In the genomic region with DNA sequence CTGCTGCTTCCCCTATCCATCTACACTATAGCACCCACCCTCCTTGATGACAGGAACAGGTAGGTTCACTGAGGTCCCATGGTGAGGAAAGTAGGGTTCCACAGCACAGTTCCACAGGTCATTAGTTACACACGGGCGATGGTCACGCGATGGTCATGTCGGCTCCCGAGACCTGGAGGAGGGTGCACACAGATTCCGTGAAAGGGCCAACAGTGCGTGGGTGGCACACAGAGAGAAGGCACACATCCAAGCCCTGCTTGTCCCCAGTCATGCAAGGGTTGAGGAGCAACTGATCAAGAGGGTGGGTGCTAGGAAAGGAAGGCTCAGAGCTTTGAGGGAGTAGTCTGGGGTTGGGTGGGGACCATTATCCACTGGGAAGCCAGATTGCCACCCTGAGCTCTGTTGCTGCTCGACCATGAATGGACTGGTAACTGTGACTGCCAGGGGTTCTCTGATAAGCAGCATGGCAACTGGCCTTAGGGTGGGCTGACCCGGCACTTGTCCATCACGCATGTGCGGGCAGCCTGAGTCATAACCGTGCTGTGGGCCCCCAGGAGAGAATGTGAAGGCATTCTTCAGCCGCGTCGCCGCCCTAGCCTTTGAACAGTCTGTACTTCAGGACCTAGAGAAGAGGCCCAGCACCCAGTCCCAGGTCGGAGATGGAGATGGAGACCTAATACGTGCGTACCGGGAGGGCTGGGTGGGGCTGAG, we compare ENCODE assay signal across 23 mouse cellular contexts. TPM values are rescaled to one million over a fixed set of nuclear protein-coding genes. Genes with fewer than 3 reads are reported as not detected.
DNase-seq lines count a peak whose midpoint lies in the region; ATAC-seq and TF ChIP-seq lines count a peak whose summit lies in the region.
"Had no signal": no experiment of that assay in that cellular context is flagged by ENCODE, and none has a peak within 500 bp of the region (broad histone marks: within the 10 kb centered on the region; RNA-seq: fewer than 3 reads in every experiment).

No protein-coding gene starts in this region.

- 82% methylated on average over 21 of the region's 21 CpGs for WGBS in kidney, embryonic 16.5 days
- WGBS in liver, postnatal 0 days (ENCODE audit: insufficient replicate concordance), result 81% methylated on average over 21 of the region's 21 CpGs

- H3K9ac ChIP-seq in kidney, embryonic 16.5 days (replicated peaks; ENCODE audit: low read length), result no peak overlapping the region
- no peak overlapping the region for H3K9ac ChIP-seq in liver, postnatal 0 days (replicated peaks)
- H3K9ac ChIP-seq: forebrain, embryonic 13.5 days; heart, embryonic 13.5 days; hindbrain, embryonic 12.5 days; hindbrain, embryonic 15.5 days had no signal

- no peak overlapping the region for H3K4me3 ChIP-seq in kidney, embryonic 16.5 days (ENCODE audit: low read length)
- no peak overlapping the region for H3K4me3 ChIP-seq in liver, postnatal 0 days (ENCODE audit: low read depth, low read length)
- H3K4me3 ChIP-seq: forebrain, embryonic 10.5 days; forebrain, embryonic 13.5 days; heart, adult 2 months; heart, embryonic 10.5 days; heart, embryonic 13.5 days; hindbrain, embryonic 12.5 days; hindbrain, embryonic 15.5 days had no signal

- H3K4me1 ChIP-seq in kidney, embryonic 16.5 days (ENCODE audit: insufficient read depth, low read length), result peaks cover 6% of the 10 kb centered on the region; the same call in 1 of the 2 replicates
- peaks cover 40% of the 10 kb centered on the region for H3K4me1 ChIP-seq in liver, postnatal 0 days (ENCODE audit: insufficient read depth)

- H3K4me2 ChIP-seq in kidney, embryonic 16.5 days (replicated peaks; ENCODE audit: low read depth, low read length), result no peak overlapping the region
- 0 out of 2 replicates have a peak overlapping the region, but pooled peaks have one; percentile 22 for H3K4me2 ChIP-seq in liver, postnatal 0 days (ENCODE audit: low read depth, low read length)
- H3K4me2 ChIP-seq: forebrain, embryonic 13.5 days; heart, embryonic 13.5 days; hindbrain, embryonic 12.5 days; hindbrain, embryonic 15.5 days had no signal

- no peak for TF ChIP-seq EP300 in liver, postnatal 0 days (IDR thresholded peaks at IDR 0.05; ENCODE audit: low read depth)

- no peak for TF ChIP-seq CTCF in liver, postnatal 0 days (IDR thresholded peaks at IDR 0.05; ENCODE audit: low read depth)

- no peaks in the 10 kb centered on the region for H3K36me3 ChIP-seq in kidney, embryonic 16.5 days (ENCODE audit: insufficient read depth, low read length)
- no peaks in the 10 kb centered on the region for H3K36me3 ChIP-seq in liver, postnatal 0 days (replicated peaks; ENCODE audit: insufficient read depth, low read length)
- H3K36me3 ChIP-seq: heart, embryonic 10.5 days; hindbrain, embryonic 12.5 days; hindbrain, embryonic 15.5 days had no signal

- no peak overlapping the region for H3K27ac ChIP-seq in kidney, embryonic 16.5 days (ENCODE audit: low read length)
- H3K27ac ChIP-seq in liver, postnatal 0 days (ENCODE audit: low read depth), result no peak overlapping the region
- H3K27ac ChIP-seq: forebrain, embryonic 13.5 days; heart, adult 2 months; heart, embryonic 10.5 days; heart, embryonic 13.5 days; hindbrain, embryonic 12.5 days; hindbrain, embryonic 15.5 days had no signal

- DNase-seq in cerebellum, adult 18-20 months, result peak; percentile 23 to 27
- DNase-seq in cerebellum, postnatal 25 days, result peak; percentile 46 to 54
- no peak for DNase-seq in cerebellum, postnatal 4 days (ENCODE audit: low spot score in 2 of 2)
- DNase-seq in kidney, postnatal 14 days, result no peak
- no peak for DNase-seq in liver, postnatal 0 days
- no peak for DNase-seq in liver
- DNase-seq: adrenal gland, adult 2 months; adrenal gland, postnatal 14 days; gastrocnemius, postnatal 25 days; heart, adult 2 months; heart, postnatal 14 days had no signal

- ATAC-seq in cerebellum, adult (ENCODE audit: insufficient number of reproducible peaks, low FRiP score, low TSS enrichment), result no peak
- ATAC-seq in kidney, embryonic 16.5 days (ENCODE audit: low FRiP score, low TSS enrichment), result 0 out of 2 replicates have a peak, but pooled peaks have one; percentile 6
- no peak for ATAC-seq in liver, postnatal 0 days
- ATAC-seq: forebrain, embryonic 13.5 days; forebrain, embryonic 16.5 days; intestine, postnatal 0 days had no signal

- H3K27me3 ChIP-seq in kidney, embryonic 16.5 days (ENCODE audit: insufficient read depth, low read length), result no peaks in the 10 kb centered on the region
- no peaks in the 10 kb centered on the region for H3K27me3 ChIP-seq in liver, postnatal 0 days (ENCODE audit: insufficient read depth, low read length)
- H3K27me3 ChIP-seq: forebrain, embryonic 13.5 days; hindbrain, embryonic 12.5 days; hindbrain, embryonic 15.5 days had no signal

- H3K9me3 ChIP-seq in kidney, embryonic 16.5 days (ENCODE audit: low read length), result no peaks in the 10 kb centered on the region
- H3K9me3 ChIP-seq in liver, postnatal 0 days (ENCODE audit: low read length), result no peaks in the 10 kb centered on the region
- H3K9me3 ChIP-seq: forebrain, embryonic 10.5 days; forebrain, embryonic 13.5 days; heart, embryonic 10.5 days; heart, embryonic 13.5 days; hindbrain, embryonic 12.5 days; hindbrain, embryonic 15.5 days had no signal

RNA-seq across cellular contexts. Expression of gene Bcr, which starts 8.9 kb away (rescaled TPM):
- polyA plus RNA-seq in kidney, embryonic 16.5 days (2015; fragmentation: Nextera tagmentation; extraction: Ambion mirVana), result 6.8 and 8.4 TPM in 2 replicates
- 3.4 and 3.6 TPM in 2 replicates for polyA plus RNA-seq in liver, postnatal 0 days (2015; fragmentation: Nextera tagmentation; extraction: Ambion mirVana)

RNA-seq across cellular contexts. Expression of gene Rab36, which starts 14.7 kb away (rescaled TPM):
- 10.9 and 12.9 TPM in 2 replicates for polyA plus RNA-seq in kidney, embryonic 16.5 days (2015; fragmentation: Nextera tagmentation; extraction: Ambion mirVana)
- polyA plus RNA-seq in liver, postnatal 0 days (2015; fragmentation: Nextera tagmentation; extraction: Ambion mirVana), result 1.7 TPM in 2 replicates

RNA-seq across cellular contexts. Expression of gene Rsph14, which starts 19.1 kb away (rescaled TPM):
- polyA plus RNA-seq in kidney, embryonic 16.5 days (2015; fragmentation: Nextera tagmentation; extraction: Ambion mirVana), result not detected in 2 replicates
- 0.20 TPM in 1 of 2 replicates, not detected in the other for polyA plus RNA-seq in liver, postnatal 0 days (2015; fragmentation: Nextera tagmentation; extraction: Ambion mirVana)
- polyA plus RNA-seq: adrenal gland, adult 2 months; embryonic facial prominence, embryonic 11.5 days; forebrain, embryonic 10.5 days; heart, embryonic 10.5 days; heart, embryonic 13.5 days; intestine, embryonic 14.5 days; intestine, postnatal 0 days had no signal

Comparison
In these comparisons a context has a peak if more than half of its experiments do, and no peak if none do; other contexts are left out.
1. DNase-seq: peak in cerebellum, adult 18-20 months (2 of 2) and cerebellum, postnatal 25 days (2 of 2); none in cerebellum, postnatal 4 days (0 of 2), kidney, postnatal 14 days (single experiment), liver, postnatal 0 days (single experiment) and liver (single experiment).